Mouse (Mus musculus) left cerebral cortex, adult 2 months (tissue): ENCODE measurements around the gene Sipa1l1. TPM values are rescaled to one million over a fixed set of nuclear protein-coding genes. Genes with fewer than 3 reads are reported as not detected.

ENCODE experiments used
- DNase-seq, 2 experiments: peaks; one replicate each; pipeline ENCODE4 v3.0.0; 2021 to 2022; ENCODE audit warnings: low spot score in 2 of 2, mixed read lengths in 1 of 2; ENCODE audit errors: extremely low spot score in 1 of 2
- H3K27ac ChIP-seq: fragments of 200-600 bp; 2 replicates; pipeline ENCODE4 v1.8.1; 2022
- H3K4me3 ChIP-seq: fragments of 200-600 bp; 2 replicates; pipeline ENCODE4 v1.8.1; 2022
- CTCF ChIP-seq: fragments of 200-600 bp; IDR thresholded peaks from 2 replicates; pipeline ENCODE4 v1.8.1; 2022; ENCODE audit warnings: antibody characterized with exemption, mild to moderate bottlenecking, moderate library complexity
- intact Hi-C: fragments of 180-260 bp; cut with DNase I; formaldehyde crosslinking; loops from one replicate; pipeline ENCODE4 v1.15.1; 2025
- total RNA-seq, 2 experiments: library from RNA; stranded (reverse); gene quantifications; 2 replicates each; pipeline ENCODE4 v1.2.3; 2021

Sipa1l1 gene
- total RNA-seq, 2 experiments from 2014 or later: 311 to 327 TPM

GRCm38 (mm10) chr12:82154527-82154926, 14.6 kb upstream of the Sipa1l1 start:
- TF ChIP-seq CTCF: no peak
- no peak overlapping the region for H3K27ac ChIP-seq
- H3K4me3 ChIP-seq: no peak overlapping the region
- DNase-seq: no peak
- intact Hi-C loops: no loop called here

- DNase-seq: peak in 1 of 2 experiments; percentile 32
- no peak for TF ChIP-seq CTCF
- H3K4me3 ChIP-seq: no peak overlapping the region
- intact Hi-C loops: loop anchor here (1.0 kb wide), 1 partner anchor 53 kb away; no protein-coding TSS in a partner anchor
- peak overlapping the region; percentile 45; the same call in 1 of the 2 replicates for H3K27ac ChIP-seq
These were observed 10.6 kb upstream of the Sipa1l1 start for GRCm38 (mm10) chr12:82158516-82158915.

GRCm38 (mm10) chr12:82159372-82159771, 9.7 kb upstream of the Sipa1l1 start:
- no peak for DNase-seq
- H3K27ac ChIP-seq: no peak overlapping the region; the same call in 1 of the 2 replicates
- intact Hi-C loops: no loop called here

GRCm38 (mm10) chr12:82165651-82166050, 3.5 kb upstream of the Sipa1l1 start:
- intact Hi-C loops: no loop called here
- no peak for DNase-seq
- TF ChIP-seq CTCF: no peak
- H3K4me3 ChIP-seq: no peak overlapping the region
- H3K27ac ChIP-seq: no peak overlapping the region

More at GRCm38 (mm10) chr12:82159372-82159771, 9.7 kb upstream of the Sipa1l1 start:
- H3K4me3 ChIP-seq: no peak overlapping the region
- no peak; the same call in 1 of the 2 replicates for TF ChIP-seq CTCF

- Histone ChIP-seq H3K27ac (no peak overlapping the region), H3K4me3 (no peak overlapping the region)
- no peak for TF ChIP-seq CTCF
- no peak for DNase-seq
- intact Hi-C loops: no loop called here
These were observed 3.0 kb upstream of the Sipa1l1 start for GRCm38 (mm10) chr12:82166101-82166571.

GRCm38 (mm10) chr12:82169571-82170431, 681 bp downstream of the Sipa1l1 start:
- DNase-seq: peak; percentile 79 to 80
- no peak; the same call in 1 of the 2 replicates for TF ChIP-seq CTCF
- Histone ChIP-seq H3K27ac (peak overlapping the region; percentile 95), H3K4me3 (peak overlapping the region; percentile 65)
- intact Hi-C loops: loop anchor here (1.0 to 5.0 kb wide), 9 partner anchors 47 to 300 kb away; no protein-coding TSS in a partner anchor

GRCm38 (mm10) chr12:82170461-82171279, 1.6 kb downstream of the Sipa1l1 start:
- DNase-seq: peak in 1 of 2 experiments; percentile 15
- peak overlapping the region; percentile 65 for H3K4me3 ChIP-seq
- H3K27ac ChIP-seq: peak overlapping the region; percentile 95
- TF ChIP-seq CTCF: no peak
- intact Hi-C loops: loop anchor here (1.0 to 5.0 kb wide), 6 partner anchors 61 to 300 kb away; no protein-coding TSS in a partner anchor

- DNase-seq: peak; percentile 29 to 35
- TF ChIP-seq CTCF: peak; percentile 39
- intact Hi-C loops: loop anchor here (5.0 kb wide), 4 partner anchors 96 to 236 kb away; no protein-coding TSS in a partner anchor
- Histone ChIP-seq H3K27ac (peak overlapping the region; percentile 95), H3K4me3 (peak overlapping the region; percentile 65)
These were observed 2.5 kb downstream of the Sipa1l1 start for GRCm38 (mm10) chr12:82171591-82171990.

GRCm38 (mm10) chr12:82173623-82174022, 4.5 kb downstream of the Sipa1l1 start:
- no peak for DNase-seq
- no peak for TF ChIP-seq CTCF
- no peak overlapping the region for H3K27ac ChIP-seq
- H3K4me3 ChIP-seq: no peak overlapping the region
- intact Hi-C loops: loop anchor here (5.0 kb wide), 4 partner anchors 94 to 234 kb away; no protein-coding TSS in a partner anchor

- intact Hi-C loops: no loop called here
These were observed 6.6 kb downstream of the Sipa1l1 start for GRCm38 (mm10) chr12:82175709-82176108.

GRCm38 (mm10) chr12:82178636-82179035, 9.5 kb downstream of the Sipa1l1 start:
- Histone ChIP-seq H3K27ac (no peak overlapping the region), H3K4me3 (no peak overlapping the region)
- TF ChIP-seq CTCF: no peak
- intact Hi-C loops: no loop called here
- DNase-seq: no peak

More at GRCm38 (mm10) chr12:82175709-82176108, 6.6 kb downstream of the Sipa1l1 start:
- Histone ChIP-seq H3K4me3 (no peak overlapping the region), H3K27ac (no peak overlapping the region)
- no peak for TF ChIP-seq CTCF
- no peak for DNase-seq
